Mouse (Mus musculus) skeletal muscle tissue, adult 2 months (tissue): ENCODE measurements around the gene Zbtb16.

ENCODE experiments used
- DNase-seq: peaks from one replicate; pipeline ENCODE4 v3.0.0-alpha.2; 2012; ENCODE audit warnings: low read depth, low spot score

Zbtb16 gene

GRCm38 (mm10) chr9:48674359-48675015 lies 161.5 kb downstream of the Zbtb16 start:
- peak; percentile 50 for DNase-seq

DNA sequence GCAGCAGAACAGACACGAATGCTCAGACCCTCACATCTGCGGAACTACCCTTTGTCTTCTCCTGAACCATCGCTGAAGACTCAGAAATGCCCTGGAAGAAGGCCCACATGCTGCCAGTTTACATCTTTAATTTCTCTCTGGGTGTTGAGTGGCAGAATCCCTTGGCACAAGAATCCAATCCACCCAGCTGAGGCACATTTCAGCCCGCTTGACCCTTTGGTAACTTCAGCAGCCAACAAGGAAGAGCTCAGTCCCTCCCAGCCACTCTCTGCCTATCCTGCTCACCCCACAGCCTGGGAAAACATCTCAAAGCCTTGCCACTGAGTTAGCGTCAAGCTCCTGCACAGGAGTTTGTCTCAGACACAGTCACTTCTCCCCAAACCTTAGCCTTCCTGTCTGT lies 162.2 kb downstream of the Zbtb16 start:
- peak; percentile 39 for DNase-seq

- no peak for DNase-seq
Measured at GRCm38 (mm10) chr9:48673213-48673612, 162.8 kb downstream of the Zbtb16 start.

GRCm38 (mm10) chr9:48671841-48672240 lies 164.2 kb downstream of the Zbtb16 start:
- DNase-seq = no peak

DNA sequence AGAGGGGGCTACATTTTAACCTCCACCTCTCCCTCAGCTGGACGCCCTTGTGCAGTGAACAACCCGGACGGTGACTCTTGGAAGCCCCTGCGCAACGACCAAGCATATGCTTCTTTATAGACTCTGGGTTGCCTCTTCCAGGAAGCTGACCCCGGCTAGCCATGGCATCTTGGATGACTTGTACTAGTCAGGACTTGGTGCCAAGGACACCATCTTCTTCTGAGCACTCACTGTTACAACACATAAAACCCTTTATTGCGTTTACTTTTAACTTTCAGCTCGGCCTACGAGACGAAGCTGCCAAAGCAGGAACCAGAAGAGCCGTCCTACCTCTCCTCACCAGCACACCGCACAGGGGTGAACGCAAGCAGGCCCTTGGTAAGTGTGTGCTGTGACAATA lies 165.9 kb downstream of the Zbtb16 start:
- DNase-seq = peak; percentile 59

DNA sequence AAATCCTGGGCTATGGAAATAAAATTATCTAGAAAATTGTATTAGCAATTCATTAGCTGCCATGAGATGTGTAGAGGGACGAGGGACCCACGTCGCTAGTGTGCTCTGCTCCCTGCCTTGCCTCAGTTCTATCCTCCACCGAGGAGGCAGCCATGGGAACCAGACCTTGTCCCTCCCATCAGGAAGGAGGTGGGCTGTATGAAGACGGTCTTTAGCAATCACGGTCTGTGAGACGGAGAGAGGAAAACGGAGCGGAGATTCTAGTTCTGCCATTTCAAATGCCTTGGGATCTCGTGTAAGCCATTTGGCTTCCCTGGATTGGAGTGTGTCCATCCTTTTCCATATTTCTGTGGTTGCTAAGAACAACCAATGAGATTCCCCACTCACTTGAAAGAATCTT lies 166.3 kb downstream of the Zbtb16 start:
- no peak for DNase-seq

DNA sequence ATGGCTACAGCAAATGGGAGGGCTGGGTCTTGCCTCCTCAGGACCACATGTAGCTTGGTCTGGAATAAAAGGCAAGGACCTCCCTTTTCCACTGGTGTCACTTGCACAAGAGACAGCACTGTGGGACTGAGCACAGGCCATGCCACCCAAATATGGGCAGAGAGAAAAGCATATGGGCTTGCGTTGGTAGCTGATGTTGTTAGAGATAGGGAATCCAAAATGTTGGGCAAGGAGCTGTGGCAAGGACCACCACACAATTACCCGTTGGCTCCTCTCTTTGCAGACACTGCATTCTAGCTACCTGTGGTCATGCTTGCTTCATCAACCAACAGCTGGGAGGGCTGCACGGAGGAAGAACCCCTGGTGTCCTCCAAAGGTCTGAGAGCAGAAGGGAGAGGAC lies 169.3 kb downstream of the Zbtb16 start:
- DNase-seq = no peak

DNA sequence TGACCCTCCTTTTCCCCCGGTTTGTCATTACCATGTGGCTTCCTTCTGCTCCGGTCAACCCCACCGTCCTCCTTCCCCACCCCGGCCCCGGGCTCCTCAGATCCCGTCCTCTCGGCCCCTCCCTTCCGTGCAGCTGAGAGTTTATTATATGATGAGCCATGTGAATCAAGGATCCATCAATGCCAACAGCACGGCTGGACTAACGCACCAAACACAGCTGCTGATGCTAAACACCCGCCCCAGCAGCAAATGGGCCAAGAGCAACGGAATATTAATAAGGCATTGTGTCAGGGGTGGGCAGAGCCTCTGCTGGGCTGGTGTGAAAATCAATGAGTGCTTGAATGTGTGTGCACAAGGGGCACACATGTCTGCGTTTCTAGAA lies 173.0 kb downstream of the Zbtb16 start:
- DNase-seq = no peak

DNA sequence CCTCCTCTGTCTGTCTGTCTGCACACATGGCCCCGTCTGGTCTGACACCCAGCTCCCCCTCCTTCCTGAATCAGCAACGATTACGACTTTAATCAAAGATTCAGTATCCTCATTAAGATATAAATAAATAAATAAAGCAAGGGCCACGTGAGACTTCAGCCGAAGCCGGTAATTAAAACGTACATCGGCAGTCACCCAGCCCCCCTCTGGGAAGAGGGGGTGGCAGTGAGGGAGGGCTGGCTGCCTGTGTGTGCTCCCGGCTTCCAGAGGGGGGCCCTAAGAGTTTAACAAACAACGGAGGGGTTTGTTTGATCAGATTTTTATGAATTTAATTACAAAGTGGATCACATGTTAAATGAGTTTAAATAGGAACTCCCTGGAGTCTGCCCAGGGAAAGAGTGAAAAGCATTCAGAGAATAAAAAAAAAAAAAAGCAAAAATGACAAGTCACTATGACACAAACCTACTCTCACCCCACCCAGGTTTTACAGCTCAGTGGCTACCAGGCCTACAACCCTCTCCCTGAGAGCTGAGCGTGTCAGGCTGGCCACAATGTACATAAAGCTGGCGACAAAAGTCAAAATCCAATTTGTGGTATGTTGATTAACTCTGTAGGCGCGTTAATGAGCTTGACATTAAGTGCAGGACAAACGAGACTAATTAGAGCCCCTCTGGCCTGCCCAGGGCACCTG lies 173.5 kb downstream of the Zbtb16 start:
- no peak for DNase-seq

GRCm38 (mm10) chr9:48661225-48662023 lies 174.6 kb downstream of the Zbtb16 start:
- DNase-seq = no peak

DNA sequence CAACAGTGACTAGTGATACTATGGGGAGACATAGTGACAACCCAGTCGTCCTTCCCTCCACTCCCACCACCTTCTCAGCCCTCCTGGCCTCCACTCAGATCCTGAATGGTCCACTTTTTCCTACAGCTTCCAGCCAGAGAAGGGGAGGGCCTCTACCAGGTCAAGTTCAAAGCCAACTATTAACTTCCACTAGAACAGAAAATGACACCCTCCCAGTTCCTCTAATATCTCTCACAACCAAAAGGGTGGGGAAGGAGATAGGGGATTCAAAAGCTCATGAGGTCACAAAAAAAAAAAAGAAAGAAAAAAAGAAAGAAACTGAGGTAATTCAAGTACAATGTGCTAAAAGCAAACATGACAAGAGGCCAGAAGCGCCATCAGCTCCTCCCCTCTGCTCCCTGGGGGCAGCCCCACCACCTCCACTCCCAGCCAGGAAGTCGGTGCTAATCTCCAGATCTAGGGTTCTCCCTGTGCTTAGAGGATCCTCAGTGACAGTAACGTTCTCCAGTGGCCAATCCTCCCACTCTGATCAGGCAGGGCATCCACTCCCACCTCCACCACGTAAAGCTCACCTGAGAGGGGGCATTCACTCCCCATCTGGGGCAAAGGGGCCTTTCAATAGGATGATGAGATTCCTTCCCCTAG lies 180.4 kb downstream of the Zbtb16 start:
- no peak for DNase-seq

DNA sequence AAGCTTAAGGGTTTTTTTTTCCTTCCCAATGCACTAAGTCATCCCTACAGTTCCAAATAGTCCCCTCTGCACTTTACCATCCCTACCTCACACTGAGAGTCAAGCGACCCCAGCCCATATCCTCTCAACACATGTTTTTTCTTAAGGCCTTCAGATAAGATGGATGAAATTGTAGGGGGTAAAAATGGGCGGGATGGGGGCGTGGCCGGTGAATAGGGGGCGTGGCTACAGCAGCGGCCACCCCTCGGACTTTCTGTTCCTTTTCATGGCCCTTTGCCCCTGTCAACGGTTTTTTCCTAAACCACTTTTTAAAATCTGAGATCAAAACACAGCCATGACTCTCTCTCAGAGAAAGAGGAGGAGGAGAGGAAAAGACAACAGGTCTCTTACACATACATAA lies 181.3 kb downstream of the Zbtb16 start:
- no peak for DNase-seq

DNA sequence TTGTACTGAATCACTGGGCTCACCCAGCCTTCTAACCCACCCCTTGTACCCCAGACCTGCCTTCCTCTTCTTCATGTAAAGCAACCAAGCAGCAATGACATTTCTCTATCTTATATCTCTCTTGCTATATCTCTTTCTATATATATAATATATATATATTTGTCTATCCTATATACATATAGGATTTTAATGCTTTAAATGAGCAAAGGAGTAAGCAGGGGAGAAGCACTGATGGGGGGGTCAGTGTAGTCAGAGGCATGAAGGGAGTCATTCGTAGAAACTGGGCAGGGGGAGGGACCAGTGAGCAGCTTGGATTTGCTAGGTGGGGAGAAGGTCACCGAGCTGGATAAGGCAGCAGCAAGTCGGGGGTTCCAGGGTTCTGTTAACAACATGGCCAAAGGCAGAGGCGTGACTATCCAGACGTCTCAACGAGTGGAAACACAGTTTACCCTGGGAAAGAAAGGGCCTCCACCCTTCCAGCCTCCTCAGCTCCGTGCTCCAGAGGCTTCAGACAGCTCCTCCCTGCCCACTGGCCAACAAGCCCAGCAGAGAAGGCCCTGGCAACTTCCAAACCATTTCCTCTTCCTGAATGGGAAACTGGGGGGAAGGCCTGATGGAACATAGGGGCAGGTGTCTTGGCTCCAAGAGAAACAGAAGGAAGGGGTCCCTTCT lies 182.5 kb downstream of the Zbtb16 start:
- DNase-seq = no peak

DNA sequence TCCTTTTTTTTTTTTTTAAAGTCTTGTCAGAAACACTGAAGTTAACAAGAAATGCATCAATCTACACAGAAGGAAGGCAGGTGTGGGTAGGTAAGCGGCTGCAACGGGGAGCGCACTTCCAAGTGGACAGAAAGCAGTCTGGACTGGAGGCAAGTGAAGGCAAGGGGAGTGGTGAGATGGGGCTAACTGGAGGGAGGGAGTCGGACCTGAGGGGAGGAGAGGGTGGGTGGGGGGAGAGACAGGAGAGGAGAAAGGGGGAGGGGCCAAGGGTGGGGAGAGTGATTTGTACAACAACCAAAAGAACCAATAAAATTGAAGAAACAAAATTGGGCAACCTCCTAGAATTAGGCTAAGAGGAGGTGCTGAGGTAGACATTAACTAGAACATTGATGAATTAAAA lies 184.0 kb downstream of the Zbtb16 start:
- DNase-seq = no peak

DNA sequence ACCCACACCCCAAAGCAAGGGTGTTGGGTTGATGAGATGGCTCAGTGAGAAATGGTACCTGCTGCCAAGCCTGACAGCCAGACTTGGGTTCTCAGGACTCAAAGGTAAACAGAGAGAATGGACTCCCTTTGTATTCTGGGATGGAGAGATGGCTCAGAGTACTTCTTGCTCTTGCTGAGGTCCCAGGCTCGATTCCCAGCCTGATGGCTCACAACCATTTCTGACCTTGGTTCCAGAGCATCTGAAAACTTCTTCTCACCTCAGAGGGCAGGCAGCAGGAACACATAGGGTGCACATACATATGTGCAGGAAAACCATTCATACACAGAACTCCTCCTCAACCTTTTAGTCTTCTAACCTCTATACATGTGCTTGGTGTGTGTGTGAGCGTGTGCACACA lies 185.2 kb downstream of the Zbtb16 start:
- no peak for DNase-seq

DNA sequence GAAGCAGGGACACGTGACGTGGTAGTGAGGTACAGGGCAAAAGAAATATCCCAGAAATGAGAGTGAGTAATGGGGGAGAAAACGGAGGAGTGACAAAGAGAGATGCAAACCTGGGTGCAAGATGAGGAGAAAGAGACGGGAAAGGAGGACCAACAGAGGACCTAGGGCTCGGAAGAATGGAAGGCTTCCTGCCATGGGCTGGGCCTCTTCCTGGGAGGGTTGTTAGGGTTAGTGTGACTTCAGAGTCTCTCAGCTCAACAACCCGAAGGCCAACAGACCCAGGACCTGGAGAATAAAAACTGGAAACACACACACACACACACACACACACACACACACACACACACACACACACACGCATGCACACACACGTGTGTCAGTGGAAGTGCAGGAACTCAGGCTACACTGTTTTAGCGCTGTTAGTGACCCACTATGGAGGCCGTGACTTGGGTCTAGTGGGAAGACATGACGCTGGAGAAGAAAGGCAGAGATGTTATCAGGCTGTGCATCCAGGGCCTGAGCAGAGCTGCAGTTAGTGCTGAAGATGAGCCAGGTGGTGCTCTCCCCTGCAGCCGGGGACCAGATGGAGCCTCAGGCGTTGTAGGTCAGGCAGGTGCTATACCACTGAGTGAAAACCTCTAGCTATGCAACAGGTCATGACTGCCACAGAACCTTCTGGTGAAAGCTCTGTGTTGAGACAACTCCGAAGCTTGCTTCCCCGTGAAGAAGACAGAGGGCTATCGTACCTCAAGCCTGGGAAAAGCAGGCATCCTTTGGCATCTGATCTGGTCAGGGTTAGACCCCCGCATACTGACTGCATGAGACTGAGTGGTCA lies 186.0 kb downstream of the Zbtb16 start:
- DNase-seq = no peak

- DNase-seq = peak; percentile 69
Measured at GRCm38 (mm10) chr9:48649098-48649766, 186.8 kb downstream of the Zbtb16 start.

DNA sequence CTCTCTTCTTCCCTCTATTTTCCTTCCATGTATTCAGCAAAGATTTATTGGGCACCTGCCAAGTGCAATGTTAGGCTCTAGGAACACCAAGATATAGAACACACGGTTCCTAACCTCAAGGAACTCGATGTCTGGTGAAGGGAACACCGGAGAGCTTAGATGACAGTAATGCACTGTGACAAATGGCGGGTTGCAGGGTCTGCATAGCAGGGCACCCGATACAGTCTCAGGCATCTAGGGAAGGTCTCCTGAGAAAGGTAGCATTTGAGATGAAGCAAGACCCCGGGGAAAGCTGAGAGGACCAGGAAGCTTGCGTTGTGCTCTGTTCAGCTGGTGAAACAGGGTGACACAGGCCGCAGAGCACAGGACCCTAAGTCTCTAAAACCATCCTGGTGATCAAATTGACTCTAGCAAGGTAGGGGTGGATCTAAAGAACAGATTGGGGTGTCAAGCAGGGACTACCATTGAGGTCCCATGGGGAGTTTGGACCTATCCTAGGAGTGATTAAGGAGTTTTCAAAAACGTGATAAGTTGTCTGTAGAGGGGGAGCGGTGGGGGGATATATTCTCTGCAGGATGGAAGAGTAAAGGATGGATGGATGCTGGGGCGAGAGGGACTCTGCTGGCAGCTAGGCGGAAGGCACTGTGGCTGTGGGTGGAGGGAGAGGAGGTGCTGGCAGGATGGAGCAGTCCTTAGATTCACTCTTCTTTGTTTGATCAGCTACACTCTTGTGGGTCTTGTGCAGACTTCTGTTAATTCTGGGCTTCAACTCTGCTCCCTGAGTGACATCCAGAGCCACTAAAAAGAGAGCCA lies 187.5 kb downstream of the Zbtb16 start:
- no peak for DNase-seq

- DNase-seq = no peak
Measured at GRCm38 (mm10) chr9:48647648-48648284, 188.3 kb downstream of the Zbtb16 start.
